Mouse (Mus musculus) testis, adult 2 months (tissue): ENCODE data around the gene Vps4b. TPM values are rescaled to one million over a fixed set of nuclear protein-coding genes. Genes with fewer than 3 reads are reported as not detected.
A peak's percentile ranks its signal among the peaks of the same experiment; 100 is the strongest.

Experiments used
- H3K27ac ChIP-seq: fragments of 200-500 bp; 2 replicates; pipeline ENCODE4 v1.5.1; 2012; ENCODE audit warnings: low read depth, low read length; ENCODE audit not compliant: control insufficient read depth, insufficient read depth
- H3K27me3 ChIP-seq: fragments of 200-500 bp; 2 replicates; pipeline ENCODE4 v1.6.1; 2012; ENCODE audit warnings: mild to moderate bottlenecking, low read length, moderate library complexity; ENCODE audit not compliant: control insufficient read depth, insufficient read depth
- H3K36me3 ChIP-seq: fragments of 200-500 bp; 2 replicates; pipeline ENCODE4 v1.6.1; 2012; ENCODE audit warnings: mild to moderate bottlenecking, low read length; ENCODE audit not compliant: control insufficient read depth, insufficient read depth
- H3K4me1 ChIP-seq: fragments of 200-500 bp; 2 replicates; pipeline ENCODE4 v1.6.1; 2012; ENCODE audit warnings: low read length; ENCODE audit not compliant: control insufficient read depth, insufficient read depth
- H3K4me3 ChIP-seq: fragments of 200-500 bp; 2 replicates; pipeline ENCODE4 v1.5.1; 2012; ENCODE audit warnings: low read depth, mild to moderate bottlenecking, low read length, moderate library complexity, mixed read lengths; ENCODE audit not compliant: control insufficient read depth
- CTCF ChIP-seq: fragments of 200-500 bp; IDR thresholded peaks from 2 replicates; pipeline ENCODE4 v1.5.1; 2012; ENCODE audit warnings: low read depth, mild to moderate bottlenecking, inconsistent platforms, low read length, moderate library complexity; ENCODE audit not compliant: control insufficient read depth, insufficient read depth, insufficient replicate concordance
- POLR2A ChIP-seq: fragments of 200-500 bp; IDR thresholded peaks from 2 replicates; pipeline ENCODE4 v1.6.1; 2012; ENCODE audit warnings: low read depth, mild to moderate bottlenecking, inconsistent platforms, low read length, moderate library complexity; ENCODE audit not compliant: control insufficient read depth
- polyA plus RNA-seq: library from polyadenylated mRNA; depleted of rRNA; stranded (reverse); fragments of >200 nt; gene quantifications from 2 replicates; pipeline ENCODE4 v1.2.3, GENCODE M21; 2012

The Vps4b gene
- polyA plus RNA-seq, 1 experiment, result 7.1 TPM

GRCm38 (mm10) chr1:106750656-106751055 lies 45.9 kb downstream of the Vps4b start:
- H3K36me3 ChIP-seq, result no peaks in the 10 kb centered on the region
- TF ChIP-seq POLR2A (no peak), CTCF (no peak)
- no peak overlapping the region for H3K4me3 ChIP-seq
- no peak overlapping the region for H3K27ac ChIP-seq
- no peaks in the 10 kb centered on the region for H3K4me1 ChIP-seq
- H3K27me3 ChIP-seq, result no peaks in the 10 kb centered on the region

GRCm38 (mm10) chr1:106748555-106749315 lies 47.8 kb downstream of the Vps4b start:
- Histone ChIP-seq H3K4me3 (no peak overlapping the region), H3K36me3 (no peaks in the 10 kb centered on the region), H3K27ac (no peak overlapping the region), H3K27me3 (no peaks in the 10 kb centered on the region), H3K4me1 (no peaks in the 10 kb centered on the region)
- no peak for TF ChIP-seq CTCF
- no peak for TF ChIP-seq POLR2A

- Histone ChIP-seq H3K27ac (no peak overlapping the region), H3K36me3 (no peaks in the 10 kb centered on the region), H3K4me3 (no peak overlapping the region), H3K4me1 (no peaks in the 10 kb centered on the region), H3K27me3 (no peaks in the 10 kb centered on the region)
- TF ChIP-seq CTCF (no peak), POLR2A (no peak)
Measured at GRCm38 (mm10) chr1:106742980-106743379, 53.5 kb downstream of the Vps4b start.

GRCm38 (mm10) chr1:106740735-106741134 lies 55.8 kb downstream of the Vps4b start:
- no peaks in the 10 kb centered on the region for H3K4me1 ChIP-seq
- H3K36me3 ChIP-seq, result no peaks in the 10 kb centered on the region
- H3K27me3 ChIP-seq, result no peaks in the 10 kb centered on the region
- peak overlapping the region; percentile 1 for H3K4me3 ChIP-seq
- H3K27ac ChIP-seq, result no peak overlapping the region
- TF ChIP-seq CTCF, result no peak
- TF ChIP-seq POLR2A, result no peak

- Histone ChIP-seq H3K27me3 (no peaks in the 10 kb centered on the region), H3K27ac (no peak overlapping the region), H3K36me3 (no peaks in the 10 kb centered on the region), H3K4me1 (no peaks in the 10 kb centered on the region), H3K4me3 (no peak overlapping the region)
- no peak for TF ChIP-seq CTCF
- TF ChIP-seq POLR2A, result no peak
Measured at GRCm38 (mm10) chr1:106739810-106740209, 56.7 kb downstream of the Vps4b start.

GRCm38 (mm10) chr1:106738092-106738491 lies 58.4 kb downstream of the Vps4b start:
- Histone ChIP-seq H3K27me3 (no peaks in the 10 kb centered on the region), H3K4me3 (no peak overlapping the region), H3K36me3 (no peaks in the 10 kb centered on the region), H3K27ac (no peak overlapping the region), H3K4me1 (no peaks in the 10 kb centered on the region)
- TF ChIP-seq POLR2A (no peak), CTCF (no peak)

- no peaks in the 10 kb centered on the region for H3K4me1 ChIP-seq
- no peak overlapping the region for H3K27ac ChIP-seq
- H3K36me3 ChIP-seq, result no peaks in the 10 kb centered on the region
- no peak overlapping the region for H3K4me3 ChIP-seq
- no peak for TF ChIP-seq CTCF
- no peak for TF ChIP-seq POLR2A
- no peaks in the 10 kb centered on the region for H3K27me3 ChIP-seq
Measured at GRCm38 (mm10) chr1:106736211-106736610, 60.3 kb downstream of the Vps4b start.
